Mouse (Mus musculus) right cerebral cortex, postnatal 36 days (tissue): ENCODE data around the gene Zbtb20.

Source experiments
- DNase-seq, 2 experiments: peaks; one replicate each; pipeline ENCODE4 v3.0.0; 2022; ENCODE audit warnings: low spot score in 2 of 2, mixed read lengths in 1 of 2

Zbtb20 gene

GRCm38 (mm10) chr16:43597375-43598060 lies 721.8 kb downstream of the Zbtb20 start:
- no peak for DNase-seq

GRCm38 (mm10) chr16:43599707-43600106 lies 724.0 kb downstream of the Zbtb20 start:
- no peak for DNase-seq

- DNase-seq, result no peak
Measured at GRCm38 (mm10) chr16:43602573-43602972, 726.9 kb downstream of the Zbtb20 start.

GRCm38 (mm10) chr16:43603591-43604141 lies 728.0 kb downstream of the Zbtb20 start:
- no peak for DNase-seq

GRCm38 (mm10) chr16:43604399-43605013 lies 728.8 kb downstream of the Zbtb20 start:
- DNase-seq, result no peak

- DNase-seq, result no peak
Measured at GRCm38 (mm10) chr16:43607086-43607485, 731.4 kb downstream of the Zbtb20 start.

GRCm38 (mm10) chr16:43608066-43608465 lies 732.4 kb downstream of the Zbtb20 start:
- no peak for DNase-seq

GRCm38 (mm10) chr16:43610375-43610774 lies 734.7 kb downstream of the Zbtb20 start:
- no peak for DNase-seq

GRCm38 (mm10) chr16:43616348-43616747 lies 740.7 kb downstream of the Zbtb20 start:
- no peak for DNase-seq

- DNase-seq, result no peak
Measured at GRCm38 (mm10) chr16:43617346-43617745, 741.7 kb downstream of the Zbtb20 start.

GRCm38 (mm10) chr16:43618286-43618685 lies 742.6 kb downstream of the Zbtb20 start:
- DNase-seq, result no peak

GRCm38 (mm10) chr16:43619277-43619676 lies 743.6 kb downstream of the Zbtb20 start:
- no peak for DNase-seq

- no peak for DNase-seq
Measured at GRCm38 (mm10) chr16:43620359-43620758, 744.7 kb downstream of the Zbtb20 start.

GRCm38 (mm10) chr16:43623315-43624000 lies 747.8 kb downstream of the Zbtb20 start:
- DNase-seq, result no peak

- DNase-seq, result no peak
Measured at GRCm38 (mm10) chr16:43624876-43625275, 749.2 kb downstream of the Zbtb20 start.

- no peak for DNase-seq
Measured at GRCm38 (mm10) chr16:43625289-43625688, 749.6 kb downstream of the Zbtb20 start.

- DNase-seq, result peak; percentile 48 to 63
Measured at GRCm38 (mm10) chr16:43625956-43626355, 750.3 kb downstream of the Zbtb20 start.

GRCm38 (mm10) chr16:43628662-43629061 lies 753.0 kb downstream of the Zbtb20 start:
- no peak for DNase-seq

- DNase-seq, result no peak
Measured at GRCm38 (mm10) chr16:43631758-43632157, 756.1 kb downstream of the Zbtb20 start.

- DNase-seq, result no peak
Measured at GRCm38 (mm10) chr16:43634037-43634436, 758.4 kb downstream of the Zbtb20 start.

- no peak for DNase-seq
Measured at GRCm38 (mm10) chr16:43637241-43637640, 761.6 kb downstream of the Zbtb20 start.

- no peak for DNase-seq
Measured at GRCm38 (mm10) chr16:43638406-43639049, 762.8 kb downstream of the Zbtb20 start.
